Mouse (Mus musculus): Measurements from ENCODE around the gene Csnk2a2. TPM values are rescaled to one million over a fixed set of nuclear protein-coding genes. Genes with fewer than 3 reads are reported as not detected.

Gene Csnk2a2
- 81.9 and 82.2 TPM in 2 replicates for total RNA-seq (2021)
- long read RNA-seq, experiment 1, full-length matches to known transcripts: 28 of 101 reads
- long read RNA-seq, experiment 1, partial matches to known transcripts: 5 of 101 reads
- long read RNA-seq, experiment 1, other reads (novel, unspliced or antisense): 68 of 101 reads
- long read RNA-seq, experiment 2, full-length matches to known transcripts: 13 of 74 reads
- long read RNA-seq, experiment 2, partial matches to known transcripts: 2 of 74 reads
- long read RNA-seq, experiment 2, other reads (novel, unspliced or antisense): 59 of 74 reads

GRCm38 (mm10) chr8:95490006-95490405 lies at the start of gene Csnk2a2:
TSS of gene Csnk2a2 (minus strand) at chr8:95490039.
- peak; percentile 70 for DNase-seq

GRCm38 (mm10) chr8:95539487-95539886 lies 49.6 kb upstream of the Csnk2a2 start:
- no peak for DNase-seq

- DNase-seq: peak; percentile 90
These were observed 43.9 kb upstream of the Csnk2a2 start, which contains the start of gene Ccdc113 for GRCm38 (mm10) chr8:95533584-95534387. TSS of gene Ccdc113 (plus strand) at chr8:95534085.

GRCm38 (mm10) chr8:95532206-95532605 lies 42.4 kb upstream of the Csnk2a2 start:
- no peak for DNase-seq

- DNase-seq: no peak
These were observed 39.0 kb upstream of the Csnk2a2 start for GRCm38 (mm10) chr8:95528750-95529310.

GRCm38 (mm10) chr8:95528194-95528593 lies 38.4 kb upstream of the Csnk2a2 start:
- DNase-seq: no peak

GRCm38 (mm10) chr8:95523991-95524390 lies 34.2 kb upstream of the Csnk2a2 start:
- no peak for DNase-seq

GRCm38 (mm10) chr8:95516928-95517327 lies 27.1 kb upstream of the Csnk2a2 start:
- DNase-seq: no peak

GRCm38 (mm10) chr8:95513219-95513618 lies 23.4 kb upstream of the Csnk2a2 start:
- peak; percentile 31 for DNase-seq

- no peak for DNase-seq
These were observed 22.4 kb upstream of the Csnk2a2 start for GRCm38 (mm10) chr8:95512257-95512656.

- DNase-seq: no peak
These were observed 16.4 kb upstream of the Csnk2a2 start for GRCm38 (mm10) chr8:95506245-95506644.

GRCm38 (mm10) chr8:95505606-95506005 lies 15.8 kb upstream of the Csnk2a2 start:
- DNase-seq: no peak

GRCm38 (mm10) chr8:95504835-95505234 lies 15.0 kb upstream of the Csnk2a2 start:
- DNase-seq: no peak

- DNase-seq: no peak
These were observed 12.6 kb upstream of the Csnk2a2 start for GRCm38 (mm10) chr8:95502431-95502830.

- DNase-seq: no peak
These were observed 10.6 kb upstream of the Csnk2a2 start for GRCm38 (mm10) chr8:95500436-95500835.

- no peak for DNase-seq
These were observed 9.6 kb upstream of the Csnk2a2 start for GRCm38 (mm10) chr8:95499266-95500064.

- peak; percentile 81 for DNase-seq
These were observed 8.0 kb upstream of the Csnk2a2 start for GRCm38 (mm10) chr8:95497821-95498220.

GRCm38 (mm10) chr8:95496420-95496819 lies 6.6 kb upstream of the Csnk2a2 start:
- no peak for DNase-seq

- DNase-seq: no peak
These were observed 5.6 kb upstream of the Csnk2a2 start for GRCm38 (mm10) chr8:95495444-95495843.

- no peak for DNase-seq
These were observed 2.2 kb upstream of the Csnk2a2 start for GRCm38 (mm10) chr8:95492057-95492456.

GRCm38 (mm10) chr8:95488698-95489332 lies 1.0 kb downstream of the Csnk2a2 start:
- DNase-seq: peak; percentile 96
